Comparison of ENCODE assay signal across 8 mouse cellular contexts in genomic region chr4:150708572-150708984, GRCm38 (mm10). TPM values are rescaled to one million over a fixed set of nuclear protein-coding genes. Genes with fewer than 3 reads are reported as not detected.
DNase-seq lines count a peak whose midpoint lies in the region; ATAC-seq and TF ChIP-seq lines count a peak whose summit lies in the region.

No protein-coding gene starts in this region.

- no peaks in the 10 kb centered on the region for H3K27me3 ChIP-seq in liver, adult 2 months (ENCODE audit: control insufficient read depth, insufficient read depth, low read length)
- 0 out of 2 replicates have a peak, but pooled peaks cover 4% of the 10 kb centered on the region for H3K27me3 ChIP-seq in liver, embryonic 12.5 days (replicated peaks)

- no peaks in the 10 kb centered on the region for H3K36me3 ChIP-seq in liver, adult 2 months (ENCODE audit: control insufficient read depth, insufficient read depth, low read length)
- no peaks in the 10 kb centered on the region for H3K36me3 ChIP-seq in liver, embryonic 12.5 days

- H3K4me2 ChIP-seq in liver, embryonic 12.5 days = no peak overlapping the region

- DNase-seq in CD4-positive, CD25-positive, alpha-beta regulatory T cell, adult 2 months (ENCODE audit: low read depth, low spot score) = peak; percentile 52
- DNase-seq in liver, adult 2 months (ENCODE audit: extremely low read depth, low read depth, low spot score) = no peak
- DNase-seq in lung, postnatal 36 days = peak; percentile 39
- DNase-seq in cerebellum, postnatal 25 days = no peak
- no peak for DNase-seq in cerebellum, postnatal 14 days

- peaks cover 46% of the 10 kb centered on the region for H3K4me1 ChIP-seq in liver, adult 2 months (ENCODE audit: control insufficient read depth, insufficient read depth, low read length)
- H3K4me1 ChIP-seq in liver, embryonic 12.5 days = peaks cover 27% of the 10 kb centered on the region
- H3K4me1 ChIP-seq in cortical plate, adult 2 months (ENCODE audit: control insufficient read depth, insufficient read depth, low read length) = no peaks in the 10 kb centered on the region

- H3K4me3 ChIP-seq in liver, adult 2 months (ENCODE audit: insufficient read depth, low read depth, low read length) = no peak overlapping the region
- H3K4me3 ChIP-seq in liver, embryonic 12.5 days = no peak overlapping the region
- H3K4me3 ChIP-seq in cortical plate, adult 2 months (ENCODE audit: insufficient read depth, low read length) = no peak overlapping the region

- H3K27ac ChIP-seq in liver, adult 2 months (replicated peaks; ENCODE audit: insufficient read depth, low read depth, low read length) = peak overlapping the region; percentile 99
- no peak overlapping the region for H3K27ac ChIP-seq in liver, embryonic 12.5 days
- H3K27ac ChIP-seq in cortical plate, adult 2 months (ENCODE audit: insufficient read depth, low read length) = no peak overlapping the region

- no peaks in the 10 kb centered on the region for H3K79me2 ChIP-seq in liver, adult 2 months (ENCODE audit: control insufficient read depth, insufficient read depth, low read length)

- peak; percentile 60 for TF ChIP-seq CTCF in liver, adult 2 months (IDR thresholded peaks at IDR 0.05; ENCODE audit: low read depth, low read length)
- TF ChIP-seq CTCF in cortical plate, adult 2 months (IDR thresholded peaks at IDR 0.05; ENCODE audit: extremely low read depth, insufficient read depth, low read length) = peak; percentile 60

- peak overlapping the region; percentile 84 for H3K9ac ChIP-seq in liver, adult 2 months (ENCODE audit: low read depth, low read length)
- no peak overlapping the region for H3K9ac ChIP-seq in liver, embryonic 12.5 days

- WGBS in liver, adult 2 months = 56% methylated on average over 4 of the region's 4 CpGs
- WGBS in liver, embryonic 12.5 days (ENCODE audit: insufficient replicate concordance) = 47% methylated on average over 4 of the region's 4 CpGs

- H3K9me3 ChIP-seq in liver, embryonic 12.5 days (replicated peaks) = no peaks in the 10 kb centered on the region

- TF ChIP-seq POLR2A in liver, adult 2 months (IDR thresholded peaks at IDR 0.05; ENCODE audit: extremely low read depth, insufficient read depth, low read length) = no peak
- TF ChIP-seq POLR2A in cortical plate, adult 2 months (IDR thresholded peaks at IDR 0.05; ENCODE audit: extremely low read depth, insufficient read depth, low read length) = no peak

- ATAC-seq in CD4-positive, CD25-positive, alpha-beta regulatory T cell, adult 4 months = no peak
- no peak for ATAC-seq in liver, embryonic 12.5 days

RNA-seq across cellular contexts. Expression of gene Slc45a1, which starts 56.6 kb away (rescaled TPM):
- not detected for polyA plus RNA-seq in CD4-positive, CD25-positive, alpha-beta regulatory T cell, adult 4 months (2017; shearing (Covaris generic))
- not detected in 2 replicates for total RNA-seq in liver, adult 2 months (2014; rRNA removed)
- not detected in 2 replicates for polyA plus RNA-seq in liver, adult 2 months (2012; rRNA removed)
- polyA plus RNA-seq in liver, embryonic 12.5 days (2016; fragmentation: Nextera tagmentation; extraction: Ambion mirVana) = 0.05 TPM in 1 of 2 replicates, not detected in the other
- polyA plus RNA-seq in cortical plate, adult 2 months (2012; rRNA removed) = 38.6 and 41.8 TPM in 2 replicates

Comparison
In these comparisons a context has a peak if more than half of its experiments do, and no peak if none do; other contexts are left out.
1. DNase-seq: peak in CD4-positive, CD25-positive, alpha-beta regulatory T cell, adult 2 months (single experiment) and lung, postnatal 36 days (single experiment); none in liver, adult 2 months (single experiment), cerebellum, postnatal 25 days (0 of 2) and cerebellum, postnatal 14 days (0 of 2).
2. RNA of gene Slc45a1, which starts 56.6 kb away (polyA plus RNA-seq): 38.6 to 41.8 TPM in cortical plate, adult 2 months; not detected in CD4-positive, CD25-positive, alpha-beta regulatory T cell, adult 4 months, not detected in liver, adult 2 months and 0.05 TPM in liver, embryonic 12.5 days; every median in the first group is over 10 times any median in the second.